Mouse (Mus musculus) cerebellum, adult 18-20 months (tissue): ENCODE results near the gene Sema3e.

Experiments used
- DNase-seq, 2 experiments: peaks; one replicate each; pipeline ENCODE4 v3.0.0; 2021

Sema3e gene

GRCm38 (mm10) chr5:14216211-14216610, 191.1 kb downstream of the Sema3e start:
- no peak for DNase-seq

- peak; percentile 7 to 11 for DNase-seq
Observed at GRCm38 (mm10) chr5:14218677-14219076, 193.6 kb downstream of the Sema3e start.

DNA sequence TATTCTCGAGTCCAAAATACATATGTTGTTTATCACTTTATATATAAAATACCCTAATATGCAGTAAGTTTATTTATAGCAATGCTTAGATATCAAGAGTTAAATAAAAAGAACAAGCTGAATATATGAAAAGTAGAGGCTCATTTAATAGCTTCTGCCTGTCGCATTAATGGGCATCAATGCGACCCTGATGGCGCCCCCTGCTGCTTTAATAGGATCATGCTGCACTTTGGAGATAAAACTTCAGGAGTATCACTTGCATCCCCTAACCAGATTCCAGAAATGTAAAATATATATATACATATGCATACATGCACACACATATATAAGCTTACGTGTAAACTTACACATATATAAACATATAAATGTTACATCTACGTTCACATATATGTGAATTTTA, 199.4 kb downstream of the Sema3e start:
- no peak for DNase-seq

DNA sequence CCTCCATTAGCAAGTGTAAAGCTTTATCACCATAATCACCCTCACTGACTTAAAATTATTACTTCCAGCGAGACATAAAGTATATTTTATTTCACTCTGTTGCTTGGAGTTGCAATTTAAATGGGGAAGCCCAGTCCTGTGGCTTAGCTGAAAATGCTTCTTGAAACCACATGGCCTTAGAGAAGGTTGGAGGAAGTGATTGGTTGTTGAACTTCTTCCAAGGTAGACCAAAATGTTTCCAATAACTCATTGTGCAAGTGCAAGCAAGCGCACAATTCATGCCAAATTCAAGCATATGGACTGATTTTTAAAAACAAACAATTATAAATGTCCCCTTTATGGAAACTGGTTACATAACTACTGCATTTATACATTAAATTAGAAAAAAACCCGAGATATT, 206.0 kb downstream of the Sema3e start:
- DNase-seq = no peak

GRCm38 (mm10) chr5:14252583-14252982, 227.5 kb downstream of the Sema3e start:
- DNase-seq = peak; percentile 4 to 17

DNA sequence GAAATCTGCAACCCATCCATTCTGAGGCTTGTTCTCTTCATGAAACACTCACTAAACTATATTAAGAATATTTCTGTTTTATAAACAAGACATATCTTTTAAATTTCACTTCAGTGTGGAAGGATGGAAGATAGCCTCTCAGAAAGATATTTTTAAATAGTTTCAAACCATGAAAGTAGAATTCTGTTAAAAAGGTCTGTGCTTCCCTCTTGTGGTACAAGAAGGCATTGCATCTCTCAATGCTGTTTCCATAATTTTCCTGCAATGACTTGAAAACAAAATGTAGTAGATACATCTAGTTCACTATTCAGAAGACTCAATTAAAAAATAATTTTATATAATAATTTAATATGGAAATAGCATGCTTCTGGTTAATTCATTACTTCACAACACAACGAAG, 228.3 kb downstream of the Sema3e start:
- no peak for DNase-seq

- no peak for DNase-seq
Observed at GRCm38 (mm10) chr5:14260156-14260555, 235.1 kb downstream of the Sema3e start.

GRCm38 (mm10) chr5:14267400-14267799, 242.3 kb downstream of the Sema3e start:
- DNase-seq = no peak
